Mouse (Mus musculus) hindbrain, embryonic 14.5 days (tissue): Measurements from ENCODE around the gene Esyt2. TPM values are rescaled to one million over a fixed set of nuclear protein-coding genes. Genes with fewer than 3 reads are reported as not detected.

Experiments used
- ATAC-seq: fragments of 200-750 bp; cut with Nextera tagmentation; 2 replicates; pipeline ENCODE4 v1.8.0; 2017; ENCODE audit warnings: moderate number of reproducible peaks, mild to moderate bottlenecking, moderate TSS enrichment, moderate library complexity; ENCODE audit not compliant: low FRiP score
- DNase-seq: peaks from one replicate; pipeline ENCODE4 v3.0.0-alpha.2; 2015; ENCODE audit warnings: low spot score
- H3K27ac ChIP-seq: fragments of 300-500 bp; sonication (generic); 2 replicates; pipeline ENCODE4 v1.5.1; 2014; ENCODE audit warnings: mild to moderate bottlenecking, moderate library complexity
- H3K27me3 ChIP-seq: fragments of 300-500 bp; sonication (generic); 2 replicates; pipeline ENCODE4 v1.6.1; 2014; ENCODE audit warnings: mild to moderate bottlenecking, low read length, mixed read lengths; ENCODE audit not compliant: control insufficient read depth, insufficient read depth
- H3K36me3 ChIP-seq: fragments of 300-500 bp; sonication (generic); replicated peaks from 2 replicates; pipeline ENCODE4 v1.6.1; 2014; ENCODE audit not compliant: control insufficient read depth, insufficient read depth
- H3K4me1 ChIP-seq: fragments of 300-500 bp; sonication (generic); replicated peaks from 2 replicates; pipeline ENCODE4 v1.6.1; 2014; ENCODE audit warnings: antibody characterized with exemption, low read length, mixed read lengths; ENCODE audit not compliant: control insufficient read depth, insufficient read depth
- H3K4me2 ChIP-seq: fragments of 300-500 bp; sonication (generic); replicated peaks from 2 replicates; pipeline ENCODE4 v1.6.1; 2014; ENCODE audit warnings: mild to moderate bottlenecking, moderate library complexity
- H3K4me3 ChIP-seq: fragments of 300-500 bp; sonication (generic); replicated peaks from 2 replicates; pipeline ENCODE4 v1.5.1; 2014; ENCODE audit warnings: mild to moderate bottlenecking, low read length
- H3K9ac ChIP-seq: fragments of 300-500 bp; sonication (generic); 2 replicates; pipeline ENCODE4 v1.6.1; 2014
- H3K9me3 ChIP-seq: fragments of 300-500 bp; sonication (generic); 2 replicates; pipeline ENCODE4 v1.6.1; 2016; ENCODE audit warnings: low read length; ENCODE audit not compliant: control insufficient read depth
- WGBS: fragments of 180-500 bp; shearing (Covaris S2); extraction: QIAGEN DNeasy Blood & Tissue Kit; methylation state at CpG from one replicate; pipeline ENCODE4 v1.1.7; 2014; 5-methylcytosine and 5-hydroxymethylcytosine counted together
- polyA plus RNA-seq: library from polyadenylated mRNA; unstranded; fragments of >200 nt; fragmentation: Nextera tagmentation; extraction: Ambion mirVana; gene quantifications from 2 replicates; pipeline ENCODE4 v1.2.1, GENCODE M21; 2014

Gene Esyt2
- polyA plus RNA-seq, 1 experiment from 2014 or later, result 17.2 TPM

- Histone ChIP-seq H3K9me3 (no peaks in the 10 kb centered on the region), H3K4me2 (no peak overlapping the region), H3K4me3 (no peak overlapping the region), H3K27ac (no peak overlapping the region), H3K4me1 (no peaks in the 10 kb centered on the region), H3K27me3 (no peaks in the 10 kb centered on the region), H3K36me3 (peaks cover 70% of the 10 kb centered on the region), H3K9ac (no peak overlapping the region)
- DNase-seq (no peak), ATAC-seq (no peak)
- 85% methylated on average over 3 of the region's 3 CpGs for WGBS
These were observed 85.9 kb downstream of the Esyt2 start for GRCm38 (mm10) chr12:116366900-116367299.

- ATAC-seq, result no peak
- DNase-seq, result no peak
- Histone ChIP-seq H3K9me3 (no peaks in the 10 kb centered on the region), H3K27ac (no peak overlapping the region), H3K36me3 (peaks cover 70% of the 10 kb centered on the region), H3K4me1 (no peaks in the 10 kb centered on the region), H3K9ac (no peak overlapping the region), H3K4me3 (no peak overlapping the region), H3K4me2 (no peak overlapping the region), H3K27me3 (no peaks in the 10 kb centered on the region)
- WGBS, result 99% methylated on average over 2 of the region's 2 CpGs
These were observed 86.3 kb downstream of the Esyt2 start for GRCm38 (mm10) chr12:116367346-116367745.

DNA sequence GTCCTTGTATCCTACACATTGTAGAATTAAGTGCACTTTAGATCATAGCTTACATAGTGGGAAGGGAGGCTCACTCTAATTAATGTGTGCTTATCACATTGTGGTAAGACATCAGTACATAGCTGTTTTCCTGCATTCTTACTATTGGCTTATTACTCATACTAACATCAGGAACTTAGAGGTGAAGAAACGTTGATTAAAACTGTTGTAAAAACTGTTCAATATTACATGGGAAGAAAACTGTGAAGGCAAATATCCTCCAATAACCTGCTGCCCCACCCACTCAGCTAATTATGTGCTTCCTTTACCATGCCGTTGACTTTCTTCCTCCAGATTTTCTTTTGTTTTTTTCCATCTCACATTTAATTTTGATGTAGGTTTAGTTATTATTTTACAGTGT lies 87.9 kb downstream of the Esyt2 start:
- ATAC-seq (no peak), DNase-seq (no peak)
- H3K27me3 ChIP-seq, result no peaks in the 10 kb centered on the region
- H3K9me3 ChIP-seq, result no peaks in the 10 kb centered on the region
- no peak overlapping the region for H3K4me3 ChIP-seq
- H3K4me1 ChIP-seq, result no peaks in the 10 kb centered on the region
- H3K36me3 ChIP-seq, result peaks cover 64% of the 10 kb centered on the region
- no peak overlapping the region for H3K27ac ChIP-seq
- WGBS, result 86% methylated on average over 2 of the region's 2 CpGs
- no peak overlapping the region for H3K9ac ChIP-seq
- no peak overlapping the region for H3K4me2 ChIP-seq

GRCm38 (mm10) chr12:116383101-116383500 lies 102.1 kb downstream of the Esyt2 start:
- Histone ChIP-seq H3K4me2 (no peak overlapping the region), H3K36me3 (peaks cover 13% of the 10 kb centered on the region; the same call in 1 of the 2 replicates), H3K27ac (no peak overlapping the region), H3K27me3 (no peaks in the 10 kb centered on the region), H3K9ac (no peak overlapping the region), H3K9me3 (no peaks in the 10 kb centered on the region), H3K4me3 (no peak overlapping the region), H3K4me1 (no peaks in the 10 kb centered on the region)
- ATAC-seq (no peak), DNase-seq (no peak)
- WGBS, result 85% methylated on average over 2 of the region's 2 CpGs

DNA sequence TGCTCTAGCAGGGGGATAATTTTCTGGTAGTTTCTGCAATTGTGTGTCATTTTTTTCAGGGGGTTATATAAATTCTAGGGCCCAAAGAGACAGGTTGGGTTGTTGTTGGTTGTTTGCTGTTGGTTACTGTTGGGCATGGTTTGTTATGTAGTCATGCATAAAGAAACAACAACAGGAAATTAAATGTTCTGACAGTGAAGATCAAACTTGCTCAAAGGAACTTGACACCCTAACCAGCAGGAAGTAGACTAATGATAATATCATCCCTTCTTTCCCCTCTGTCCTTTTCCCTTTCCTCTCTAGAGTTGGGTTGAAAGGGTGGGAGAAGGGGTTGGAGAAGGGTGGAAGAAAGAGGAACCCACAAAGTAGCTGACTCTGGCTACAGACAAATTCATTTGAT lies 103.0 kb downstream of the Esyt2 start:
- DNase-seq (no peak), ATAC-seq (no peak)
- H3K9me3 ChIP-seq, result no peaks in the 10 kb centered on the region
- no peaks in the 10 kb centered on the region for H3K4me1 ChIP-seq
- peaks cover 10% of the 10 kb centered on the region; the same call in 1 of the 2 replicates for H3K36me3 ChIP-seq
- no peak overlapping the region for H3K27ac ChIP-seq
- H3K4me2 ChIP-seq, result no peak overlapping the region
- no peak overlapping the region for H3K4me3 ChIP-seq
- no peak overlapping the region for H3K9ac ChIP-seq
- H3K27me3 ChIP-seq, result no peaks in the 10 kb centered on the region

DNA sequence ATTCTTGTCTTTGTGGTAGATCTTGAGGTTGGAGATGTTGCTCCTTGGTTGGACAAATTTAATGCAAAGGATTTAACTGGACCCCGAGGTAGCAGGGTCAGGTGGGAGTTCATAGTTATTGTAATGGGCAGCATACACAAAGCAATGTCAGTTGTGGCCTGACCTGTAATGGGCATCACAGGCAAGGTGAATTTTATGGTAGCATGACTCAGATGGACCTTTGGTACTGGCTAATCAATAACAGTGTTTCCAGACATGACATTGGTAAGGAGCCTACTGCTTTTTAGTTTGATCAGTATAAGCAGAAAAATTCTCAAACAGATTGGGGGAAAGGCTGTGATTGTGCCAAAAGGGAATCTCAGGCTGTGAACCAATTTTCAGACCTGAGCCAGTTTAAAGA lies 105.8 kb downstream of the Esyt2 start:
- Histone ChIP-seq H3K27me3 (no peaks in the 10 kb centered on the region), H3K36me3 (no peaks in the 10 kb centered on the region), H3K27ac (no peak overlapping the region), H3K9me3 (no peaks in the 10 kb centered on the region), H3K4me2 (no peak overlapping the region), H3K4me3 (no peak overlapping the region), H3K9ac (no peak overlapping the region), H3K4me1 (no peaks in the 10 kb centered on the region)
- no peak for DNase-seq
- ATAC-seq, result no peak
- 91% methylated on average over 1 of the region's 1 CpGs for WGBS

- 44% methylated on average over 1 of the region's 1 CpGs for WGBS
- DNase-seq (no peak), ATAC-seq (no peak)
- Histone ChIP-seq H3K9me3 (no peaks in the 10 kb centered on the region), H3K36me3 (no peaks in the 10 kb centered on the region), H3K4me2 (no peak overlapping the region), H3K9ac (no peak overlapping the region), H3K4me1 (no peaks in the 10 kb centered on the region), H3K27me3 (no peaks in the 10 kb centered on the region), H3K4me3 (no peak overlapping the region), H3K27ac (no peak overlapping the region)
These were observed 108.9 kb downstream of the Esyt2 start for GRCm38 (mm10) chr12:116389868-116390267.

DNA sequence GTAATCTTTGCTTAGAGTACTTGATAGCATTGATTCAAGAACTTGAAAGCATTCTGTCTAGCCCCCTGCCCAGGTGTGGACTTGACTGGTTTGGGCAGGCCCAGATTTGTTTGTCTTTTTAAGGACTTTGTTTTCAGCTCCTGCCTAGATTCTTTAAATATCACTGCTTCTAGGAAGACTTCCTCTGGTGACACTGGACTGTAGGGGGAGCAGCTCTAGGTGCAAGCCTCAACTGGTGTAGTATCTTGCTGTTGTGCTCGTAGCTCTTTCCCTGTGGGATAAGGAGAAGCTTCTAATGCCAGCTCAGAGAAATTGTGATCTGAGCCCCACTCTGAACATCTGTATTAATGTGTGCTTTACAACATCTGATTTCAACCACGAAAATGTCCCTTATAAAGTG lies 113.3 kb downstream of the Esyt2 start:
- ATAC-seq, result no peak
- Histone ChIP-seq H3K27ac (no peak overlapping the region), H3K4me2 (no peak overlapping the region), H3K36me3 (no peaks in the 10 kb centered on the region; the same call in 1 of the 2 replicates), H3K9me3 (no peaks in the 10 kb centered on the region), H3K4me1 (no peaks in the 10 kb centered on the region), H3K27me3 (no peaks in the 10 kb centered on the region), H3K4me3 (no peak overlapping the region), H3K9ac (no peak overlapping the region)
- DNase-seq, result no peak
- 72% methylated on average over 2 of the region's 2 CpGs for WGBS

GRCm38 (mm10) chr12:116395312-116395711 lies 114.3 kb downstream of the Esyt2 start:
- Histone ChIP-seq H3K9me3 (no peaks in the 10 kb centered on the region), H3K4me3 (no peak overlapping the region), H3K4me1 (no peaks in the 10 kb centered on the region), H3K27me3 (no peaks in the 10 kb centered on the region), H3K4me2 (no peak overlapping the region), H3K36me3 (no peaks in the 10 kb centered on the region; the same call in 1 of the 2 replicates), H3K27ac (no peak overlapping the region), H3K9ac (no peak overlapping the region)
- DNase-seq (no peak), ATAC-seq (no peak)
- WGBS, result 94% methylated on average over 2 of the region's 2 CpGs

- no peak for DNase-seq
- ATAC-seq, result no peak
- H3K4me1 ChIP-seq, result no peaks in the 10 kb centered on the region
- no peaks in the 10 kb centered on the region; the same call in 1 of the 2 replicates for H3K36me3 ChIP-seq
- H3K4me3 ChIP-seq, result no peak overlapping the region
- no peaks in the 10 kb centered on the region for H3K9me3 ChIP-seq
- H3K27ac ChIP-seq, result no peak overlapping the region
- no peaks in the 10 kb centered on the region for H3K27me3 ChIP-seq
- H3K4me2 ChIP-seq, result no peak overlapping the region
- WGBS, result 72% methylated on average over 2 of the region's 2 CpGs
- no peak overlapping the region for H3K9ac ChIP-seq
These were observed 115.2 kb downstream of the Esyt2 start for GRCm38 (mm10) chr12:116396072-116396695.
